In the genomic region with DNA sequence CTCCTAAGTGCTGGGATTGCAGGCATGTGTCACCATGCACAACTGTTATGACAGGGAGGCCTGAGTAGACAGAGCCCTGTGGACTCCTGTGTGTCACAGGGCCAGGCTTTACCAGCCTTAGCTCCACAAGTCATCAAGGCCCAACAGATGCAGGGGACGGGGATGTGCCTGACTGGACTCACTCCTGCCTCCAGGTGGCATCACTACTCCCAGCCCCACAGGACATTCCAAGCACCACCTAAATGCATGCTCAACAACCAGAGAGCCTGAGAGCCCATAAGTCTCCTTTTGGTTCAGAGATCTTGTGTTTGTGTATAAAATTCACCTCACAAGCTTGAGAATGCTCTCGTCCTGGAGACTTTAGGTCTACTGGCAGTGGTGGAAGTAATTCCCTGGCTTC, we compare ENCODE assay signal across 13 mouse cellular contexts. TPM values are rescaled to one million over a fixed set of nuclear protein-coding genes. Genes with fewer than 3 reads are reported as not detected.
A peak's percentile ranks its signal among the peaks of the same experiment; 100 is the strongest.
DNase-seq lines count a peak whose midpoint lies in the region; ATAC-seq and TF ChIP-seq lines count a peak whose summit lies in the region.
"Had no signal": no experiment of that assay in that cellular context is flagged by ENCODE, and none has a peak within 500 bp of the region (broad histone marks: within the 10 kb centered on the region; RNA-seq: fewer than 3 reads in every experiment).

No protein-coding gene starts in this region.

- no peak for DNase-seq in forebrain, postnatal 0 days
- no peak for DNase-seq in lung, adult 2 months
- DNase-seq in lung, postnatal 36 days: no peak
- DNase-seq in natural killer cell, adult 2 months (ENCODE audit: low spot score in 2 of 2): no peak
- no peak for DNase-seq in cerebellum, adult 8-10 months
- DNase-seq: heart, postnatal 14 days; lung, postnatal 10 days had no signal

- WGBS in forebrain, postnatal 0 days: 82% methylated on average over 2 of the region's 2 CpGs
- 85% methylated on average over 2 of the region's 2 CpGs for WGBS in forebrain, embryonic 16.5 days
- 87% methylated on average over 2 of the region's 2 CpGs for WGBS in lung, adult 2 months
- WGBS in intestine, postnatal 0 days: 85% methylated on average over 2 of the region's 2 CpGs

- H3K27ac ChIP-seq in forebrain, postnatal 0 days (ENCODE audit: low read depth, low read length): no peak overlapping the region
- H3K27ac ChIP-seq in forebrain, embryonic 16.5 days (ENCODE audit: low read length): no peak overlapping the region
- H3K27ac ChIP-seq in intestine, postnatal 0 days (ENCODE audit: low read depth, low read length): no peak overlapping the region
- H3K27ac ChIP-seq: embryonic facial prominence, embryonic 15.5 days; midbrain, embryonic 15.5 days; neural tube, embryonic 13.5 days had no signal

- H3K9ac ChIP-seq in forebrain, postnatal 0 days: no peak overlapping the region
- H3K9ac ChIP-seq in forebrain, embryonic 16.5 days (replicated peaks; ENCODE audit: low read depth, low read length): no peak overlapping the region
- H3K9ac ChIP-seq in intestine, postnatal 0 days (ENCODE audit: low read depth, low read length): no peak overlapping the region
- H3K9ac ChIP-seq: embryonic facial prominence, embryonic 15.5 days; midbrain, embryonic 15.5 days; neural tube, embryonic 13.5 days had no signal

- no peaks in the 10 kb centered on the region for H3K27me3 ChIP-seq in forebrain, postnatal 0 days (ENCODE audit: insufficient read depth, low read length)
- no peaks in the 10 kb centered on the region for H3K27me3 ChIP-seq in forebrain, embryonic 16.5 days (replicated peaks; ENCODE audit: control insufficient read depth, insufficient read depth, low read length)
- H3K27me3 ChIP-seq in intestine, postnatal 0 days (replicated peaks; ENCODE audit: control insufficient read depth, insufficient read depth, low read length): no peaks in the 10 kb centered on the region
- H3K27me3 ChIP-seq: embryonic facial prominence, embryonic 15.5 days; midbrain, embryonic 15.5 days; neural tube, embryonic 13.5 days had no signal

- ATAC-seq in forebrain, postnatal 0 days: no peak
- no peak for ATAC-seq in forebrain, embryonic 16.5 days
- ATAC-seq in intestine, postnatal 0 days: peak; percentile 31; the same call in 1 of the 2 replicates
- ATAC-seq in megakaryocyte-erythroid progenitor cell, adult 5-6 weeks (replicated peaks; ENCODE audit: low FRiP score, low TSS enrichment, poor library complexity, severe bottlenecking): 0 out of 2 replicates have a peak, but pooled peaks have one; percentile 9
- ATAC-seq: midbrain, embryonic 15.5 days had no signal

- no peak overlapping the region for H3K4me2 ChIP-seq in forebrain, postnatal 0 days (ENCODE audit: low read depth)
- no peak overlapping the region for H3K4me2 ChIP-seq in forebrain, embryonic 16.5 days (ENCODE audit: low read length)
- H3K4me2 ChIP-seq in intestine, postnatal 0 days (replicated peaks; ENCODE audit: low read depth): no peak overlapping the region
- H3K4me2 ChIP-seq: embryonic facial prominence, embryonic 15.5 days; midbrain, embryonic 15.5 days; neural tube, embryonic 13.5 days had no signal

- TF ChIP-seq CTCF in forebrain, postnatal 0 days (IDR thresholded peaks at IDR 0.05; ENCODE audit: low read depth): peak; percentile 27; the same call in 1 of the 2 replicates
- peak; percentile 20; the same call in 1 of the 2 replicates for TF ChIP-seq CTCF in lung, adult 2 months (IDR thresholded peaks at IDR 0.05; ENCODE audit: insufficient read depth, low read length)
- peak; percentile 65 for TF ChIP-seq CTCF in intestine, postnatal 0 days (IDR thresholded peaks at IDR 0.05; ENCODE audit: low read depth)

- no peak for TF ChIP-seq POLR2A in lung, adult 2 months (IDR thresholded peaks at IDR 0.05; ENCODE audit: borderline replicate concordance, extremely low read depth, low read depth, low read length)

- H3K36me3 ChIP-seq in forebrain, postnatal 0 days (ENCODE audit: insufficient read depth): peaks cover 73% of the 10 kb centered on the region
- peaks cover 20% of the 10 kb centered on the region for H3K36me3 ChIP-seq in forebrain, embryonic 16.5 days (ENCODE audit: control insufficient read depth, insufficient read depth)
- H3K36me3 ChIP-seq in intestine, postnatal 0 days (ENCODE audit: control insufficient read depth, insufficient read depth): peaks cover 68% of the 10 kb centered on the region

- H3K4me1 ChIP-seq in forebrain, postnatal 0 days (ENCODE audit: insufficient read depth): no peaks in the 10 kb centered on the region
- H3K4me1 ChIP-seq in forebrain, embryonic 16.5 days (replicated peaks; ENCODE audit: control insufficient read depth, insufficient read depth, low read length): no peaks in the 10 kb centered on the region
- H3K4me1 ChIP-seq in lung, adult 2 months (ENCODE audit: control insufficient read depth, insufficient read depth, low read length): no peaks in the 10 kb centered on the region
- no peaks in the 10 kb centered on the region for H3K4me1 ChIP-seq in intestine, postnatal 0 days (replicated peaks; ENCODE audit: control insufficient read depth, insufficient read depth, low read length)
- H3K4me1 ChIP-seq: embryonic facial prominence, embryonic 15.5 days; midbrain, embryonic 15.5 days; neural tube, embryonic 13.5 days had no signal

- H3K9me3 ChIP-seq in forebrain, postnatal 0 days (ENCODE audit: low read length): no peaks in the 10 kb centered on the region
- H3K9me3 ChIP-seq in forebrain, embryonic 16.5 days (ENCODE audit: control insufficient read depth, low read length): no peaks in the 10 kb centered on the region
- H3K9me3 ChIP-seq in intestine, postnatal 0 days (ENCODE audit: control insufficient read depth): no peaks in the 10 kb centered on the region
- H3K9me3 ChIP-seq: embryonic facial prominence, embryonic 15.5 days; midbrain, embryonic 15.5 days; neural tube, embryonic 13.5 days had no signal

- no peak overlapping the region for H3K4me3 ChIP-seq in forebrain, postnatal 0 days (ENCODE audit: low read depth, low read length)
- H3K4me3 ChIP-seq in forebrain, embryonic 16.5 days (replicated peaks; ENCODE audit: low read length): no peak overlapping the region
- H3K4me3 ChIP-seq in lung, adult 2 months (replicated peaks; ENCODE audit: extremely low read depth, low read depth, low read length): no peak overlapping the region
- no peak overlapping the region for H3K4me3 ChIP-seq in intestine, postnatal 0 days (ENCODE audit: low read depth, low read length)
- H3K4me3 ChIP-seq: embryonic facial prominence, embryonic 15.5 days; midbrain, embryonic 15.5 days; neural tube, embryonic 13.5 days had no signal

RNA-seq across cellular contexts. Expression of gene Ccdc74a, which starts 8.7 kb away (rescaled TPM):
- total RNA-seq in forebrain, postnatal 0 days (2014; rRNA removed): 19.6 and 22.6 TPM in 2 replicates
- polyA plus RNA-seq in forebrain, postnatal 0 days (2015; fragmentation: Nextera tagmentation; extraction: Ambion mirVana): 25.2 and 33.9 TPM in 2 replicates
- polyA plus RNA-seq in forebrain, embryonic 16.5 days (2015; fragmentation: Nextera tagmentation; extraction: Ambion mirVana): 5.5 and 7.7 TPM in 2 replicates
- 4.9 and 7.0 TPM in 2 replicates for polyA plus RNA-seq in lung, adult 2 months (2012; rRNA removed)
- polyA plus RNA-seq in intestine, postnatal 0 days (2015; fragmentation: Nextera tagmentation; extraction: Ambion mirVana): 8.0 and 9.4 TPM in 2 replicates
- total RNA-seq in megakaryocyte-erythroid progenitor cell, adult 5-6 weeks (2014; fragmentation: Nextera tagmentation): 1.3 and 13.1 TPM in 2 replicates
- 0.42 and 9.2 TPM in 2 replicates for total RNA-seq in megakaryocyte-erythroid progenitor cell, adult 5-6 weeks (2017)

RNA-seq across cellular contexts. Expression of gene Smpd4, which starts 18.5 kb away (rescaled TPM):
- total RNA-seq in forebrain, postnatal 0 days (2014; rRNA removed): 41.4 and 48.3 TPM in 2 replicates
- polyA plus RNA-seq in forebrain, postnatal 0 days (2015; fragmentation: Nextera tagmentation; extraction: Ambion mirVana): 25.3 and 26.2 TPM in 2 replicates
- polyA plus RNA-seq in forebrain, embryonic 16.5 days (2015; fragmentation: Nextera tagmentation; extraction: Ambion mirVana): 33.4 and 38.3 TPM in 2 replicates
- 50.4 and 62.5 TPM in 2 replicates for polyA plus RNA-seq in lung, adult 2 months (2012; rRNA removed)
- 8.7 and 9.0 TPM in 2 replicates for polyA plus RNA-seq in intestine, postnatal 0 days (2015; fragmentation: Nextera tagmentation; extraction: Ambion mirVana)
- 88.7 and 152 TPM in 2 replicates for total RNA-seq in megakaryocyte-erythroid progenitor cell, adult 5-6 weeks (2014; fragmentation: Nextera tagmentation)
- total RNA-seq in megakaryocyte-erythroid progenitor cell, adult 5-6 weeks (2017): 75.3 and 83.2 TPM in 2 replicates

RNA-seq across cellular contexts. Expression of gene Slc7a4, which starts 54.6 kb away (rescaled TPM):
- total RNA-seq in forebrain, postnatal 0 days (2014; rRNA removed): 47.5 and 53.4 TPM in 2 replicates
- 33.1 and 47.3 TPM in 2 replicates for polyA plus RNA-seq in forebrain, postnatal 0 days (2015; fragmentation: Nextera tagmentation; extraction: Ambion mirVana)
- 35.0 and 44.5 TPM in 2 replicates for polyA plus RNA-seq in forebrain, embryonic 16.5 days (2015; fragmentation: Nextera tagmentation; extraction: Ambion mirVana)
- 35.7 and 38.4 TPM in 2 replicates for polyA plus RNA-seq in lung, adult 2 months (2012; rRNA removed)
- polyA plus RNA-seq in intestine, postnatal 0 days (2015; fragmentation: Nextera tagmentation; extraction: Ambion mirVana): 28.3 and 31.0 TPM in 2 replicates
- 10.8 and 13.9 TPM in 2 replicates for total RNA-seq in megakaryocyte-erythroid progenitor cell, adult 5-6 weeks (2014; fragmentation: Nextera tagmentation)
- total RNA-seq in megakaryocyte-erythroid progenitor cell, adult 5-6 weeks (2017): 5.2 and 7.6 TPM in 2 replicates

Comparison
In these comparisons a context has a peak if more than half of its experiments do, and no peak if none do; other contexts are left out.
1. ATAC-seq: peak in intestine, postnatal 0 days (single experiment) and megakaryocyte-erythroid progenitor cell, adult 5-6 weeks (single experiment); none in forebrain, postnatal 0 days (single experiment) and forebrain, embryonic 16.5 days (single experiment).
2. Peak in every context shown above with its lines, with median percentiles within 50 percentile points of each other: CTCF ChIP-seq.